Comparison of ENCODE assay signal across 12 mouse cellular contexts in the genomic region with DNA sequence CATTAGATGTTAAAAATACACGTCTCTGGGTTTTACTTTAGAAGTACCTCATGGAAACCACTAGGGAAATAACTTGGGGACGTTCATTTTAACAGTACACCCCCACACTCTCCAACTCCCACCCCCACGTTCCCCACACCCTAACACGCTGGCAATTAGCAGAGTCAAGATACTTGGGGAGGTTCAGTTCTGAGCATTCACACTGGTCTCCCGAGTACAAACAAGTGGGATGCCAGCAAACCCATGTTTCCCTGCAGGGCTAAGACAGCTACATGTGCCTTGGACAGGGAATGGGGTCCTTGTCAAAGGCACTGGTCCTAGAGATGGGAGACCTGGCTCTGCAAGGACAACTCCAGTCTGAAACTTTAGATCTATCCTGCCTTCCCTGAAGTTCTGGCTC. TPM values are rescaled to one million over a fixed set of nuclear protein-coding genes. Genes with fewer than 3 reads are reported as not detected.
"Had no signal": no experiment of that assay in that cellular context is flagged by ENCODE, and none has a peak within 500 bp of the region (broad histone marks: within the 10 kb centered on the region; RNA-seq: fewer than 3 reads in every experiment).

No protein-coding gene starts in this region.

- H3K4me3 ChIP-seq: myocyte had no signal

- H3K27me3 ChIP-seq: neural tube, embryonic 12.5 days; stomach, embryonic 15.5 days had no signal

- H3K27ac ChIP-seq: liver, embryonic 14.5 days; neural tube, embryonic 12.5 days; stomach, embryonic 15.5 days had no signal

- H3K36me3 ChIP-seq: limb, embryonic 13.5 days; neural tube, embryonic 12.5 days; stomach, embryonic 15.5 days had no signal

- H3K9me3 ChIP-seq: limb, embryonic 13.5 days; neural tube, embryonic 12.5 days; stomach, embryonic 15.5 days had no signal

- H3K4me1 ChIP-seq: stomach, embryonic 15.5 days had no signal

- H3K9ac ChIP-seq: liver, embryonic 14.5 days; neural tube, embryonic 12.5 days had no signal

RNA-seq across cellular contexts. Expression of gene Drd3, which starts 48.6 kb away (rescaled TPM):
- total RNA-seq: liver, adult 2 months; megakaryocyte-erythroid progenitor cell, adult 5-6 weeks had no signal
- polyA plus RNA-seq: limb, embryonic 13.5 days; liver, adult 2 months; liver, embryonic 14.5 days; lung, embryonic 16.5 days; midbrain, embryonic 14.5 days; myocyte; neural tube, embryonic 12.5 days; testis, adult 2 months; thymus, adult 2 months; urinary bladder, adult 2 months had no signal
